Mouse (Mus musculus) spleen, postnatal 10 days (tissue): ENCODE results near the gene Gm13539.
A peak's percentile ranks its signal among the peaks of the same experiment; 100 is the strongest.
"Not testable (repeated sequence)": the region's sequence is repeated elsewhere in the genome, so short reads cannot be mapped to it uniquely, and the experiment has no call there.

Experiments
- DNase-seq, 2 experiments: peaks; one replicate each; pipeline ENCODE4 v3.0.0; 2021 to 2022; ENCODE audit warnings: low spot score in 2 of 2

Gene Gm13539

GRCm38 (mm10) chr2:25781957-25782356, at the start of gene Gm13539:
TSS of gene Gm13539 (plus strand) at chr2:25782257.
- no peak for DNase-seq

GRCm38 (mm10) chr2:25733199-25733930, 48.7 kb upstream of the Gm13539 start:
- no peak for DNase-seq

DNA sequence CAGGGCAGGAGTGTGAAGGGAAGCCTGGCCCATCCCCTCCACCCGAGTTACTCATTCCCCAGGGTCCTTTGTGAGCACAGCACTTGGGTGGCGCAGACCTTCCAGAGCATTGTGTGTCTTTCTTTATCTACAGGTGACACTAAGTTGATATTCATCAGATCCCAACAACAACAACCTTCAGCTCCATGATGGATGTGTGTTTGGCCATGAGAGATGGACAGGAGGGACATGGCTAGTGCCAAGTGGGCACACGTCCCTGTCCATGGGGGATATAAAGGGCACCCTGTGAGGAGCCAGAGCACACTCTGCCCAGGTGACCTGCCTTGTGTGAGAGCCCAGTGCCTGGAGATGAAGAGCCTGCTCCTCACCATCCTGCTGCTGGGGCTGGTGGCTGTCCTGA, 45.3 kb upstream of the Gm13539 start, which contains the start of gene Obp2b:
Gene Obp2b, plus strand, starts transcription at position 301 of the 400 bp plus-strand sequence.
- not testable (repeated sequence) for DNase-seq

DNA sequence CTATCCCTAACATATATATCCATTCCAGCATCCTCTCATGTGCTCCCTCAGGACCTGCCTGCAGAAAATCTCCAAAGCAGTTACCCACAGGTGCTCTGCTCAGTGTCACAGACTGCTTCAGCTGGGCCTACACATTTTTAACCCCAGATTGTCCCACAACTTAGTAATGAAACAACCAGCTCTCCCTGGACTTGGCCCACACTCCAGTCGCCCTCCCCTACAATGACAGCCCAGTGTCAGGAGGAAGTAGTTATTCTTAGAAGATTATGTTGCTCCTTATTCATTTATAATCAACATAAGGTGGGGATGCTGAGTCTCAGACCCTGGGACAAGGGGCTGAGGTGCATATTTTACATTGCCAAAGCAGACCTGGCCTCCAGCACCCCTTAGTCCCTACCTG, 40.4 kb upstream of the Gm13539 start:
- DNase-seq, result no peak

DNA sequence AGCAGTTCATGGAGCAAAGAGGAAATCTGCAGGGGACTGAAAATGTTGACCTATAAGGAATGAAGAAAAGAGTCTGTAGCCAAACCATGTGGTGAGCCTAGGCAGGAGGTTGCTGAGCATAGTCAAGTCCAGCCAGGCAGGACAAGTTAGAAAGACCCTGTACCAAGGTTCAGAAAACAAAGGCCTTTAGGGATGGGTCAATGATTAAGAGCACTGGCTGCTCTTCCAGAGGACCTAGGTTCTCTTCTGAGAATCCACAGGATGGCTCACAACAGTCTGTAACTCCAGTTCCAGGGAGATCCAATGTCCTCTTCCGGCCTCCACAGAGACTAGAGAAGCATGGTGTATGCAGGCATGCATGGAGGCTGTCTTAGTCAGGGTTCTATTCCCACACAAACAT, 27.9 kb upstream of the Gm13539 start:
- no peak for DNase-seq

GRCm38 (mm10) chr2:25758064-25758625, 23.9 kb upstream of the Gm13539 start:
- no peak for DNase-seq

DNA sequence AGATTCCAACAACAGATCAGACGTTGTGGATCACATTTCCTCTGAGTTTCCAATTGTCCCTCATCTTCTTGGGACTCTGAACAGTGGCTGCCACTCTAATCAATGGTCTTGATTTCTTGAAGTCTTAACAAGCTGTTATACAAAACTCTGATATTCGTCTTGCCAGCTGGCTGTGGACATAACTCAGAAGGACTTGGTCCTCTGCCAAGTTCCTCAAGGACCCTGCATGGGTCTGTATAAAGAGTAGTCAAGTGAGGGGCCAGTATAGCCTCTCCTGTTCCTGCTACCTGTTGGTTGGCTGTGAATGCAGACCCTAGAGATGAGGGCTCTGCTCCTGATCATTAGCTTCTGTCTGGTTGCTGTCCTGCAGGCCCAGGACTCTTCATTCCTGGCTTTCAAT, 16.8 kb upstream of the Gm13539 start, which contains the start of gene Lcn3:
Gene Lcn3, plus strand, starts transcription at position 301 of the 400 bp plus-strand sequence.
- DNase-seq, result no peak

DNA sequence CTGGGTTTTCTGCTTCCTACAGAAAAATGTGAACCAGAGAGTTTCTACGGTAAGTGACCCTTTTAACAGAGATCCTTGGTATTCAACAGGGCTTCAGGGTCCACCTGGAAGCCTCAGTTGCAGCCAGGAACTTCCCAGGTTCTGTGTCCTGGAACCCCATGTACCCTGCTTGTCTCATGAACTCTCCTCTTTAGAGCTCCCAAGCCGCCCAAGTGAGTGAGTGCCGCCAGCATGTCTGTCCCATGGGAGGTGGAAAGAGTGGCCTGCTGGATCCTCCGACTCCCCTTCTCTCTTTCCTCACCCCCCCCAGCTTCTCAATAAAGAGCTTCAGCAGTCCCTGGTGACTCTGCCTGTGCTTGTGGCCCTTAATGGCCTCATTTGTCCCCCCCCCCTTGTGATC, 14.3 kb upstream of the Gm13539 start:
- no peak for DNase-seq

DNA sequence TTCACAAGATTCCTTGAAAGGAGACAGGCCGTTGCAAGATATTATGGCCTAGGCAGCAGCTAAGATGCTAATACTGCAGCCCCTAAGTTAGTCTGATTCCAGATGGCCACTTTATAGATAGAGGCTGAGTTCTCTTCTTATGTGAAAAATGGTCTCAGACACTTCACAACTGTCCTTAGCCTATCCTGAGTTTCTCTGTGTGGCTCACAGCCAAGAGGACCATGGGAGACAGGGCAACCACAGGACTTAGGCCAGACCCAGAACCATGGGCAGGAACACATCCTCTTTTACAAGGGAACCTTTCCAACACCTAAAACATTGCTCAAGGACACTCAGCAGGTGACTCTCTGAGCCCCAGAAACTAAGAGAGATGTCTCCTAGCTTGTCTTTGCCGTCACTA, 8.6 kb upstream of the Gm13539 start:
- DNase-seq, result no peak

- no peak for DNase-seq
Measured at GRCm38 (mm10) chr2:25774640-25775039, 7.4 kb upstream of the Gm13539 start.

DNA sequence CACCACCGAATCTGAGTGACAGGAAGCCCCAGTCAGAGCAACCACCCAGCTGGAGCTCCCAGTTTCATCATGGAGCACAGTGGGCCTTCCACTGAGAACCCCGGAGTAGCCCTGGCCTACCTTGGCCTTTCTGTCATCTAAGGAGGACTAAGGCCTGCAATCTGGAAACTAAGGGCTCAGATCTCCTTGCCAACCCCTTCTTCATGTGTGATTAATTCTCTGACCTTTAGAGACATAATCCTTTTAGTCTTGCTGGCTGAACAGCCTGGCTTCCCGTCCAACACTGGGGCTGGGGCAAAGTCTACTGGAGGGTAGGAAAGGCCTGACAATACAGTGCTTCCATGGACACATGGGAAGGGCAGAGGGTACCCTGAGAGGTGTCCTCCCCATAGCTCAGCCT, 6.1 kb upstream of the Gm13539 start:
- DNase-seq, result no peak

DNA sequence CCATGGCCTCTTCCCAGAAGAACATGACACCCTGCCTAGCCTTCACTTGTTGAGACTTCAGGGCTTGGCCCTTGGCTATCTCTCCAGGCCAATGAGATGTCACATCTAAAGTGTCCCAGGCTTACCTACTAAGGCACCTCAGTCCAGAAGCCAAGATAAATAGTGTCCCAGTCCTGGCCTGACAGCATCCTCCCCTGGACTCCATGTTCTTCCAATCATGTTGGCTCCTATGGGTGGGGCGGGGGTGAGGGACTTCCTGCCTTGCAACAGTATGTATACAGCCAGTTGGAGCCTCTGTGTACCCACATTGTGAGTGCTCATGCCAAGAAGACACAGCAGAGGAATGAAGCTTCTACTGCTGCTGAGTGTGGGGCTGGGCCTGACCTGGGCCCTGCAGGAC, 5.3 kb upstream of the Gm13539 start, which contains the start of gene Lcn11:
Gene Lcn11, plus strand, starts transcription at position 301 of the 400 bp plus-strand sequence.
- DNase-seq, result no peak

DNA sequence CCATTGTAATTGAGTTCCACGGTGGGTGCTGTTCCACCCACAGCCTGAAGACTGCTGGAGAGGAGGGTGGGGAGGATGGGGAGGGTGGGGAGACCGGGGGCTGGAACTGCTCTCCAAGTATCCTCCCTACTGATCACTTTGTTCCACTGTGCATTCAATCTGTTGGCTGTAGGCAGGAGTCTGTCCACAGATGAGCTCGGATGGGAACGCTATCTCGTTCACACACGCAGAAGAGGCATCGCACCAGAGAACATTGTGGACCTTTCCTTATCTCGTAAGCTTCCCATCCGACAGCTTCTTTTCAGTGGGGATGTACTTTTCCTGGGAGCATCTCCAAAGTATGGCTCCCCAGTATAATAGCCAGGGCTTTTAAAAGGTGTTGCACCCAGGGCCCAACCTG, 3.0 kb upstream of the Gm13539 start:
- DNase-seq, result no peak

GRCm38 (mm10) chr2:25780921-25781320, 1.1 kb upstream of the Gm13539 start:
- DNase-seq, result no peak

DNA sequence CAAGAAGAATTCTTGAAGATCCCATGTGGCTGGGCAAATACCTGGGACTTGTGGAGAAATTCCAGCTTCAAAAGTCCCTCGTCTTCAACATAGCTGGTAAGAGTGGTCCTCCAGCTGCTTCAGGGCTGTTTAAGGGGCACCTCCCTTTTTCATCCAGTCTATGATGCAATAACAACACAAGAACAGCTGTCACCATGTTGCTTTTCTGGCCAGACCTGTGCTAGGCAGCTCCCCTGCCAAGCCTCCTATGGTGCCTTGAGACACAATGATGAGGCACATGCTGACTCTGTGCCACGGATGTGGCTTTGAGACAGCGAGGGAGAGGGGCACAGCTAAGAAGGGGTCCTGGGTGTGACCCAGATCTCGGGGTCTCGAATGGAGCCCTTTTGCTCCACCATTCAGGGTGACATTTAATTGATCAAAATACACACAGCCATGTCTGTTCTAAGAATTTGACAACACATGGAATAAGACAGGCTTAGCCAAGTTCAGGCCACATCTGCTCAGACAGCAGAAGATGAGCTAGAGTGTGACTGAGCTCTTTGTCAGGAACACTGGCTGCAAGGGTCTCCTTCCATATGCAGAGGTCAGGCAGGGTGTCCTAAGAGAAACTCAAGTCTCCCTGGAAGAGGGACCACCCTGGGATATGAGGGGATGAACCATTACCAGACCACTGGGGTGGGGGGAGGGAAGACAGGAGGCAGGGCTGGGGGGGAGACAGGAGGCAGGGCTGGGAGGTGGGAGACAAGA, 3.7 kb downstream of the Gm13539 start:
- DNase-seq, result peak in 1 of 2 experiments; percentile 3

- DNase-seq, result no peak
Measured at GRCm38 (mm10) chr2:25789092-25789491, 7.0 kb downstream of the Gm13539 start.

- DNase-seq, result no peak
Measured at GRCm38 (mm10) chr2:25797635-25798034, 15.6 kb downstream of the Gm13539 start.

DNA sequence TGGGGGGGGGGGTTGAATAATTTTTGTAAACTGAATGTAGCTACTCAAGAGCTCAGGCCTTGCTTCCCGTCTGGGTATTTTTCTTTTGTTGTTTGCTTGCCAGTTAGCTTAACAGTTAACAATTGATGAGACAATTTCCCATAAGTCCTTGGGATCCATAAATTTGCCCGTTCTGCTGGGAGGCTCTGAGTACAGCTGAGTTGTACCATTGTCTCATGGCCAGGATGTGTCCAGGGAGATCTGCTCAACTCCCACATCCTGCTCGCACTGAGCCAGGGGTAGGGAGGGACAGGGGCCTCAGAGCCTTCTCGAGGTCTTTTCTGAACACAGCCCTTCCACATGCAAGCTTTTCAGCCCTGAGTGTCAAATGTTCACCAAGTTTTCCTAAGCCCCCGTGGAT, 16.0 kb downstream of the Gm13539 start:
- no peak for DNase-seq

DNA sequence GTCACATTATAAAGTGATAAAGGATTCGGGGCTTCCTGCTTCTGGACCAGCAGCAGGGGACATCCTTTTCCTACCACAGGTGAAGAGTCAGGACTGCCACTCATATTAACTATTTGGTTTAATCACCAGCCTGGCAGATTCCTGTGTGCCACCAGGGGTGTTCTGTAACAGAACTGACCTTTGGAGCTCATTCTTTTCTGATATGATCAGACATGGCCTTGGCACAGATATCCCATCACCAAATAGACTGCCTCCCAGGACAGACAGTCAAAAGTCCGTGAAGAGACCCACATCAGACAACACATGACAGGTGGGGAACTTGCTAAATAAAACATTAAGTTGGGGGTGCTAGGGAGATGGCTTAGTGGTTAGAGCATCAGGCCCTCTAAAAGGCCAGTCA, 29.7 kb downstream of the Gm13539 start:
- peak in 1 of 2 experiments; percentile 3 for DNase-seq

DNA sequence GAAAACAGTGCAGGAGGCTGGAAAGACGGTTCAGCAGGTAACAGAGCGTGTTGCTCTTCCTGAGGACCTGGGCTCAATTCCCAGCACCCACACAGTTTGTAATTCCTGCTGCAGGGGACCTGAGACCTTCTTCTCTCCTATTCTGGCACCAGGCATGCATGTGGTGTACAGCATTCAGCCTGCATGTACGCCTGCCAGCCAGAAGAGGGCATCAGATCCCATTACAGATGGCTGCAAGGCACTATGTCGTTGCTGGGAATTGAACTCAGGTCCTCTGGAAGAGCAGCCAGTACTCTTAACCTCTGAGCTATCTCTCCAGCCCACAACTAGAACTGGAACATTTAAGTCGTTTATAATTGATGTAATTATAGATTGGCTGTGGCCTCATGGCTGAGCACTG, 31.3 kb downstream of the Gm13539 start:
- DNase-seq, result peak in 1 of 2 experiments; percentile 5

GRCm38 (mm10) chr2:25815748-25816147, 33.7 kb downstream of the Gm13539 start, which contains the start of gene Glt6d1:
TSS of gene Glt6d1 (minus strand) at chr2:25815848.
- peak in 1 of 2 experiments; percentile 1 for DNase-seq

- DNase-seq, result peak in 1 of 2 experiments; percentile 6
Measured at GRCm38 (mm10) chr2:25822806-25823205, 40.7 kb downstream of the Gm13539 start, which contains the start of gene Lcn9. TSS of gene Lcn9 (plus strand) at chr2:25823153.
